Mouse (Mus musculus) heart, embryonic 16.5 days (tissue): ENCODE measurements around the gene Pfkfb1. TPM values are rescaled to one million over a fixed set of nuclear protein-coding genes. Genes with fewer than 3 reads are reported as not detected.

Experiments used
- ATAC-seq: fragments of 200-750 bp; cut with Nextera tagmentation; replicated peaks from 2 replicates; pipeline ENCODE4 v1.8.0; 2017; ENCODE audit warnings: moderate number of reproducible peaks; ENCODE audit not compliant: insufficient read depth, low FRiP score; ENCODE audit errors: extremely low read depth
- H3K27ac ChIP-seq: fragments of 300-500 bp; sonication (generic); 2 replicates; pipeline ENCODE4 v1.5.1; 2014; ENCODE audit warnings: mild to moderate bottlenecking, low read length, control low read depth, moderate library complexity
- H3K27me3 ChIP-seq: fragments of 300-500 bp; sonication (generic); 2 replicates; pipeline ENCODE4 v1.6.1; 2014; ENCODE audit warnings: low read length, mixed read lengths; ENCODE audit not compliant: control insufficient read depth, insufficient read depth
- H3K36me3 ChIP-seq: fragments of 300-500 bp; sonication (generic); 2 replicates; pipeline ENCODE4 v1.6.1; 2014; ENCODE audit not compliant: control insufficient read depth, insufficient read depth
- H3K4me1 ChIP-seq: fragments of 300-500 bp; sonication (generic); 2 replicates; pipeline ENCODE4 v1.6.1; 2014; ENCODE audit warnings: low read length, mixed read lengths; ENCODE audit not compliant: control insufficient read depth, insufficient read depth
- H3K4me2 ChIP-seq: fragments of 300-500 bp; sonication (generic); 2 replicates; pipeline ENCODE4 v1.6.1; 2014; ENCODE audit warnings: low read depth, mild to moderate bottlenecking, control low read depth, low read length
- H3K4me3 ChIP-seq: fragments of 300-500 bp; sonication (generic); 2 replicates; pipeline ENCODE4 v1.5.1; 2014; ENCODE audit warnings: mild to moderate bottlenecking, control low read depth, low read length
- H3K9ac ChIP-seq: fragments of 300-500 bp; sonication (generic); 2 replicates; pipeline ENCODE4 v1.6.1; 2014; ENCODE audit warnings: low read length, control low read depth
- H3K9me3 ChIP-seq: fragments of 300-500 bp; sonication (generic); replicated peaks from 2 replicates; pipeline ENCODE4 v1.6.1; 2016; ENCODE audit warnings: low read length; ENCODE audit not compliant: control insufficient read depth
- WGBS: fragments of 180-500 bp; shearing (Covaris S2); extraction: QIAGEN DNeasy Blood & Tissue Kit; methylation state at CpG from one replicate; pipeline ENCODE4 v1.1.7; 2014; 5-methylcytosine and 5-hydroxymethylcytosine counted together
- microRNA-seq: library from miRNA; unstranded; fragments of <30 nt; microRNA quantifications from one replicate; pipeline ENCODE4, GENCODE M21; 2017
- polyA plus RNA-seq: library from polyadenylated mRNA; unstranded; fragments of >200 nt; fragmentation: Nextera tagmentation; extraction: Ambion mirVana; gene quantifications from 2 replicates; pipeline ENCODE4 v1.2.1, GENCODE M21; 2015

Pfkfb1 gene
- polyA plus RNA-seq, 1 experiment from 2014 or later = 5.4 TPM

- Histone ChIP-seq H3K4me3 (peak within 1 kb of the TSS; percentile 64), H3K9ac (peak within 1 kb of the TSS; percentile 69), H3K4me2 (peak within 1 kb of the TSS; percentile 76), H3K9me3 (no peaks in the 10 kb centered on the region), H3K36me3 (0 out of 2 replicates have a peak, but pooled peaks cover 2% of the 10 kb centered on the region), H3K4me1 (no peaks in the 10 kb centered on the region), H3K27me3 (no peaks in the 10 kb centered on the region), H3K27ac (peak within 1 kb of the TSS; percentile 23)
- WGBS = 21% methylated on average over 36 of the region's 37 CpGs
- ATAC-seq = peak; percentile 77
Measured at GRCm38 (mm10) chrX:150656908-150657796, 69.1 kb downstream of the Pfkfb1 start, which contains the start of gene Tro. Gene Tro (minus strand): TSS chrX:150657583.

GRCm38 (mm10) chrX:150657797-150658118, 69.7 kb downstream of the Pfkfb1 start:
- WGBS = 32% methylated on average over 3 of the region's 3 CpGs
- Histone ChIP-seq H3K27ac (no peak overlapping the region), H3K27me3 (no peaks in the 10 kb centered on the region), H3K4me3 (peak overlapping the region; percentile 64), H3K9me3 (no peaks in the 10 kb centered on the region), H3K9ac (no peak overlapping the region), H3K4me1 (no peaks in the 10 kb centered on the region), H3K4me2 (peak overlapping the region; percentile 76), H3K36me3 (0 out of 2 replicates have a peak, but pooled peaks cover 2% of the 10 kb centered on the region)
- no peak for ATAC-seq

- Histone ChIP-seq H3K27me3 (no peaks in the 10 kb centered on the region), H3K4me3 (no peak overlapping the region), H3K4me1 (no peaks in the 10 kb centered on the region), H3K4me2 (no peak overlapping the region), H3K36me3 (no peaks in the 10 kb centered on the region), H3K27ac (no peak overlapping the region), H3K9ac (no peak overlapping the region), H3K9me3 (no peaks in the 10 kb centered on the region)
- 39% methylated on average over 4 of the region's 4 CpGs for WGBS
- no peak for ATAC-seq
Measured at GRCm38 (mm10) chrX:150662809-150663208, 74.8 kb downstream of the Pfkfb1 start.

GRCm38 (mm10) chrX:150677505-150677904, 89.5 kb downstream of the Pfkfb1 start:
- Histone ChIP-seq H3K4me2 (no peak overlapping the region), H3K9ac (no peak overlapping the region), H3K27ac (no peak overlapping the region), H3K4me3 (no peak overlapping the region), H3K27me3 (no peaks in the 10 kb centered on the region), H3K4me1 (no peaks in the 10 kb centered on the region), H3K9me3 (no peaks in the 10 kb centered on the region), H3K36me3 (no peaks in the 10 kb centered on the region)
- no peak for ATAC-seq
- 48% methylated on average over 1 of the region's 1 CpGs for WGBS

Small RNA genes lying within 50 kb of the gene (microRNA-seq; reads per million reads assigned to microRNA genes)
- not detected for gene Mir3620

Other genes starting within 250 kb of the Pfkfb1 start
- gene Tmem29, start 129.1 kb upstream of the Pfkfb1 start, polyA plus RNA-seq = 13.1 and 14.6 TPM in 2 replicates
- gene Alas2, start 40.9 kb upstream of the Pfkfb1 start, polyA plus RNA-seq = 279 and 292 TPM in 2 replicates
- gene Apex2, start 1.6 kb downstream of the Pfkfb1 start, polyA plus RNA-seq = 10.5 and 12.3 TPM in 2 replicates
- gene Tro, start 69.4 kb downstream of the Pfkfb1 start, polyA plus RNA-seq = 11.9 and 15.0 TPM in 2 replicates
- 507 and 525 TPM in 2 replicates for gene Maged2, start 226.1 kb downstream of the Pfkfb1 start, polyA plus RNA-seq